Comparison of ENCODE assay signal across 20 mouse cellular contexts in the genomic region with DNA sequence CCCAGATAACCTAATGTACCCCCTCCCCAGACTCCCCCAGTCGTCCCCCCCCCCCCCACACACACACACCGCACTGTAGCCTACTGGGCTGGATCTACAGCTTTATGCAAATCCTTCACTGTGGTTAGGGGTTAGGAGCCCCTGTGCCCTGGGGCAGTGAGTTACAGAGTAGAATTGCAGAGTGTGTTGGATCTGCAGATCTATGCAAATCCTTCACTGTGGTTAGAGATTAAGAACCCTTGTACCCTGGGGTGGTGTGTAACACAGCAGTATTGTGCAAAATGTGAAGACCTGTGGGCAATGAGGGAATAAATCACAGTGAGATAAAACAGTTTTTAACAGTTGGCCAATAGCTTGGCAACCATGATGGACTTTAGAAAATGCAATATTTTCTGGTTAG. TPM values are rescaled to one million over a fixed set of nuclear protein-coding genes. Genes with fewer than 3 reads are reported as not detected.
A peak's percentile ranks its signal among the peaks of the same experiment; 100 is the strongest.
DNase-seq lines count a peak whose midpoint lies in the region; ATAC-seq and TF ChIP-seq lines count a peak whose summit lies in the region.
"Had no signal": no experiment of that assay in that cellular context is flagged by ENCODE, and none has a peak within 500 bp of the region (broad histone marks: within the 10 kb centered on the region; RNA-seq: fewer than 3 reads in every experiment).

No protein-coding gene starts in this region.

- peaks cover 9% of the 10 kb centered on the region for H3K4me1 ChIP-seq in kidney, adult 2 months (ENCODE audit: control insufficient read depth, insufficient read depth, low read length)
- no peaks in the 10 kb centered on the region for H3K4me1 ChIP-seq in kidney, postnatal 0 days (replicated peaks; ENCODE audit: insufficient read depth, low read length)
- 0 out of 2 replicates have a peak, but pooled peaks cover 2% of the 10 kb centered on the region for H3K4me1 ChIP-seq in midbrain, embryonic 14.5 days (ENCODE audit: control insufficient read depth, insufficient read depth, low read length)
- H3K4me1 ChIP-seq: neural tube, embryonic 15.5 days had no signal

- H3K4me2 ChIP-seq in kidney, postnatal 0 days (ENCODE audit: low read length): no peak overlapping the region
- H3K4me2 ChIP-seq in midbrain, embryonic 14.5 days (ENCODE audit: low read length): no peak overlapping the region
- H3K4me2 ChIP-seq: heart, embryonic 15.5 days; neural tube, embryonic 15.5 days had no signal

- no peaks in the 10 kb centered on the region for H3K9me3 ChIP-seq in kidney, postnatal 0 days (replicated peaks; ENCODE audit: low read length)
- H3K9me3 ChIP-seq in midbrain, embryonic 14.5 days (ENCODE audit: control insufficient read depth, low read length): no peaks in the 10 kb centered on the region
- H3K9me3 ChIP-seq: heart, embryonic 15.5 days; hindbrain, embryonic 10.5 days; neural tube, embryonic 15.5 days had no signal

- H3K9ac ChIP-seq in kidney, postnatal 0 days (ENCODE audit: low read depth, low read length): no peak overlapping the region
- H3K9ac ChIP-seq in midbrain, embryonic 14.5 days (replicated peaks; ENCODE audit: low read length): no peak overlapping the region
- H3K9ac ChIP-seq: heart, embryonic 15.5 days; neural tube, embryonic 15.5 days had no signal

- no peaks in the 10 kb centered on the region for H3K27me3 ChIP-seq in kidney, adult 2 months (replicated peaks; ENCODE audit: control insufficient read depth, insufficient read depth, low read length)
- no peaks in the 10 kb centered on the region for H3K27me3 ChIP-seq in kidney, postnatal 0 days (ENCODE audit: insufficient read depth, low read length)
- H3K27me3 ChIP-seq in midbrain, embryonic 14.5 days (ENCODE audit: control insufficient read depth, insufficient read depth, low read length): no peaks in the 10 kb centered on the region
- H3K27me3 ChIP-seq: heart, embryonic 15.5 days; neural tube, embryonic 15.5 days had no signal

- DNase-seq in kidney, adult 2 months: peak; percentile 68
- DNase-seq in kidney, adult 18-20 months: no peak
- DNase-seq in brain, embryonic 14.5 days (ENCODE audit: low read depth): peak; percentile 41
- peak; percentile 31 for DNase-seq in kidney, postnatal 0 days (ENCODE audit: low spot score)
- DNase-seq in midbrain, embryonic 14.5 days: peak; percentile 62
- no peak for DNase-seq in lung, postnatal 4 days
- no peak for DNase-seq in spleen, postnatal 4 days (ENCODE audit: low spot score in 2 of 2)
- DNase-seq: adrenal gland, adult 2 months; B cell, adult 2 months; cerebellum, adult 11-12 months; cerebellum, postnatal 36 days; heart, adult 18-20 months; layer of hippocampus, adult 9-11 months; right cerebral cortex, postnatal 4 days had no signal

- TF ChIP-seq CTCF in kidney, adult 2 months (conservative IDR thresholded peaks at IDR 0.05; ENCODE audit: insufficient read depth, insufficient read length, low read depth, low read length): no peak
- no peak for TF ChIP-seq CTCF in brain, embryonic 14.5 days (IDR thresholded peaks at IDR 0.05; ENCODE audit: borderline replicate concordance, extremely low read depth, insufficient read depth, insufficient read length)
- no peak for TF ChIP-seq CTCF in kidney, postnatal 0 days (IDR thresholded peaks at IDR 0.05; ENCODE audit: low read depth)

- ATAC-seq in kidney, postnatal 0 days (replicated peaks; ENCODE audit: low FRiP score, low read depth): peak; percentile 84
- no peak; the same call in 1 of the 2 replicates for ATAC-seq in midbrain, embryonic 14.5 days (ENCODE audit: low FRiP score, low TSS enrichment)

- no peak for TF ChIP-seq POLR2A in kidney, adult 2 months (IDR thresholded peaks at IDR 0.05; ENCODE audit: low read depth, low read length)
- TF ChIP-seq POLR2A in brain, embryonic 14.5 days (IDR thresholded peaks at IDR 0.05; ENCODE audit: borderline replicate concordance, extremely low read depth, insufficient read depth, insufficient read length, poor library complexity, severe bottlenecking): no peak

- H3K4me3 ChIP-seq in kidney, adult 2 months (ENCODE audit: insufficient read depth, low read depth, low read length): no peak overlapping the region
- no peak overlapping the region for H3K4me3 ChIP-seq in kidney, postnatal 0 days (replicated peaks; ENCODE audit: low read depth, low read length)
- H3K4me3 ChIP-seq in midbrain, embryonic 14.5 days (replicated peaks; ENCODE audit: low read depth, low read length): no peak overlapping the region
- H3K4me3 ChIP-seq: heart, embryonic 15.5 days; hindbrain, embryonic 10.5 days; neural tube, embryonic 15.5 days had no signal

- no peaks in the 10 kb centered on the region for H3K36me3 ChIP-seq in kidney, adult 2 months (ENCODE audit: control insufficient read depth, insufficient read depth, low read length)
- no peaks in the 10 kb centered on the region for H3K36me3 ChIP-seq in kidney, postnatal 0 days (ENCODE audit: insufficient read depth, low read length)
- H3K36me3 ChIP-seq in midbrain, embryonic 14.5 days (ENCODE audit: control insufficient read depth, insufficient read depth, low read length): no peaks in the 10 kb centered on the region
- H3K36me3 ChIP-seq: heart, embryonic 15.5 days; hindbrain, embryonic 10.5 days; neural tube, embryonic 15.5 days had no signal

- 24% methylated on average over 2 of the region's 2 CpGs for whole genome bisulfite sequencing in kidney, adult 2 months
- 35% methylated on average over 2 of the region's 2 CpGs for WGBS in kidney, postnatal 0 days
- 9% methylated on average over 2 of the region's 2 CpGs for WGBS in midbrain, embryonic 14.5 days

- no peak overlapping the region for H3K27ac ChIP-seq in kidney, adult 2 months (ENCODE audit: insufficient read depth, low read depth, low read length)
- peak overlapping the region; percentile 47; the same call in 1 of the 2 replicates for H3K27ac ChIP-seq in kidney, postnatal 0 days
- no peak overlapping the region for H3K27ac ChIP-seq in midbrain, embryonic 14.5 days (replicated peaks; ENCODE audit: low read depth, low read length)
- H3K27ac ChIP-seq: heart, embryonic 15.5 days; hindbrain, embryonic 10.5 days; neural tube, embryonic 15.5 days had no signal

RNA-seq across cellular contexts. Expression of gene Gm8439, which starts 10.4 kb away (rescaled TPM):
- not detected in 2 replicates for polyA plus RNA-seq in kidney, adult 2 months (2012; rRNA removed)
- not detected in 2 replicates for polyA plus RNA-seq in brain, embryonic 14.5 days (2012; rRNA removed)
- polyA plus RNA-seq in kidney, postnatal 0 days (2015; fragmentation: Nextera tagmentation; extraction: Ambion mirVana): 0.38 and 0.54 TPM in 2 replicates
- polyA plus RNA-seq in midbrain, embryonic 14.5 days (2014; fragmentation: Nextera tagmentation; extraction: Ambion mirVana): not detected in 2 replicates
- polyA plus RNA-seq: adrenal gland, adult 2 months; embryonic facial prominence, embryonic 11.5 days; heart, embryonic 15.5 days; hindbrain, embryonic 10.5 days; intestine, embryonic 14.5 days; neural tube, embryonic 15.5 days; stomach, embryonic 16.5 days had no signal

RNA-seq across cellular contexts. Expression of gene Ctps, which starts 28.8 kb away (rescaled TPM):
- polyA plus RNA-seq in kidney, adult 2 months (2012; rRNA removed): 6.8 and 8.3 TPM in 2 replicates
- 42.5 and 46.7 TPM in 2 replicates for polyA plus RNA-seq in brain, embryonic 14.5 days (2012; rRNA removed)
- polyA plus RNA-seq in kidney, postnatal 0 days (2015; fragmentation: Nextera tagmentation; extraction: Ambion mirVana): 42.4 and 48.5 TPM in 2 replicates
- polyA plus RNA-seq in midbrain, embryonic 14.5 days (2014; fragmentation: Nextera tagmentation; extraction: Ambion mirVana): 77.0 and 95.2 TPM in 2 replicates

Comparison
In these comparisons a context has a peak if more than half of its experiments do, and no peak if none do; other contexts are left out.
1. DNase-seq: peak in kidney, adult 2 months (single experiment), brain, embryonic 14.5 days (single experiment), kidney, postnatal 0 days (single experiment) and midbrain, embryonic 14.5 days (single experiment); none in kidney, adult 18-20 months (single experiment), lung, postnatal 4 days (0 of 2) and spleen, postnatal 4 days (0 of 2).